Mouse (Mus musculus): ENCODE results near the gene Tmem88. TPM values are rescaled to one million over a fixed set of nuclear protein-coding genes. Genes with fewer than 3 reads are reported as not detected.
"Not testable (repeated sequence)": the region's sequence is repeated elsewhere in the genome, so short reads cannot be mapped to it uniquely, and the experiment has no call there.

Tmem88 gene
- polyA plus RNA-seq, 1 experiment, result 4.1 TPM

DNA sequence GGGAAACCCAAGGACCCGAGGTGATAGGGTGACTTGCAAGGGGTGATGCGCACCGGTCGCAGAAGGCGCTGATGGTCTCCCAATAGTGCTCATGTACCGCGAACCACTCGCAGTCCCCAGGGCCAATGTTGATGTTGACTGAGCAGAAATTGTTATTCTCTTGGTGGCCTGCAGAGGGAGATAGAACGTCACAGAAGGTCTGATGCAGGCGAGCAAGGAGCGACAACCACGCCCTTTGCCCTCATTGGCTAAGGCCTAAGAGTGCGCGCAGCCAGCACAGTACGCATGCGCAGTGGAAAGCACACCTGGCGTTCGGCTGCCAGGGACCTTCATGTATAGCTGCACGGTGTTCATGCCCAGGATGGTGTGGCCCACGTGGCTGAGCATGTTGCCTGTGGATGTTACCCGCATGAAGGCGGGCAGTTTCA is 3.2 kb upstream of the Tmem88 start:
- H3K4me3 ChIP-seq (ENCODE audit: insufficient read depth, low read depth, low read length), result no peak overlapping the region
- no peak overlapping the region for H3K27ac ChIP-seq (replicated peaks; ENCODE audit: low read depth, low read length)
- H3K4me1 ChIP-seq (ENCODE audit: control insufficient read depth, insufficient read depth, insufficient read length, low read length), result no peaks in the 10 kb centered on the region; the same call in 1 of the 2 replicates

- H3K4me1 ChIP-seq (ENCODE audit: control insufficient read depth, insufficient read depth, insufficient read length, low read length), result no peaks in the 10 kb centered on the region; the same call in 1 of the 2 replicates
- H3K27ac ChIP-seq (replicated peaks; ENCODE audit: low read depth, low read length), result no peak overlapping the region
- peak overlapping the region; percentile 40 for H3K4me3 ChIP-seq (ENCODE audit: insufficient read depth, low read depth, low read length)
Measured at GRCm38 (mm10) chr11:69400083-69400850, 2.2 kb upstream of the Tmem88 start.

GRCm38 (mm10) chr11:69399201-69400082 is 1.4 kb upstream of the Tmem88 start:
- Histone ChIP-seq H3K4me3 (ENCODE audit: insufficient read depth, low read depth, low read length) (peak overlapping the region; percentile 49), H3K27ac (replicated peaks; ENCODE audit: low read depth, low read length) (peak overlapping the region; percentile 23; the same call in 1 of the 2 replicates), H3K4me1 (ENCODE audit: control insufficient read depth, insufficient read depth, insufficient read length, low read length) (no peaks in the 10 kb centered on the region; the same call in 1 of the 2 replicates)

GRCm38 (mm10) chr11:69398486-69399200 is 609 bp upstream of the Tmem88 start:
- peak overlapping the region; percentile 55 for H3K27ac ChIP-seq (replicated peaks; ENCODE audit: low read depth, low read length)
- H3K4me3 ChIP-seq (ENCODE audit: insufficient read depth, low read depth, low read length), result peak overlapping the region; percentile 85
- H3K4me1 ChIP-seq (ENCODE audit: control insufficient read depth, insufficient read depth, insufficient read length, low read length), result no peaks in the 10 kb centered on the region; the same call in 1 of the 2 replicates

GRCm38 (mm10) chr11:69397581-69398057 is 415 bp downstream of the Tmem88 start:
- no peaks in the 10 kb centered on the region; the same call in 1 of the 2 replicates for H3K4me1 ChIP-seq (ENCODE audit: control insufficient read depth, insufficient read depth, insufficient read length, low read length)
- H3K27ac ChIP-seq (replicated peaks; ENCODE audit: low read depth, low read length), result peak overlapping the region; percentile 99
- peak overlapping the region; percentile 85 for H3K4me3 ChIP-seq (ENCODE audit: insufficient read depth, low read depth, low read length)

DNA sequence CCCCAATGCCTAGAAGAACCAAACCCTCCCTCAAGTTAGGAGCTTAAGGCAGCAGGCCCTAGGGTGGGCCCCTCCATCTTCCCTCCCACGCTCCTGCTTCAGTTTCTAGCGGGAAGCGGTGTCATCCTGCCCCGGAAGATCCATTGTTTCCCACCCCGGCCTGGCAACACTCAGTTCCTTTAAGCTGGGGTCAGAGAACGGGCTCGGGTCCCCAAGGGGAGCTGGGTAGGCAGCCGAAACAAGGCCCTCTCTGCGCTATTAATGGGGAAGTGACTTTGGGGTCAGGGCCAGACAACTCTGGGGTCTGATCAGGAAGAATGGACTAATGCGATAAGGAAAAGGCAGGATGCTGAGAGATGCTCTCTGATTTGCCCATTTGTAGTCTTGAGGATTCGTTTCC is 1.3 kb downstream of the Tmem88 start:
- no peaks in the 10 kb centered on the region; the same call in 1 of the 2 replicates for H3K4me1 ChIP-seq (ENCODE audit: control insufficient read depth, insufficient read depth, insufficient read length, low read length)
- H3K27ac ChIP-seq (replicated peaks; ENCODE audit: low read depth, low read length), result peak overlapping the region; percentile 99
- peak overlapping the region; percentile 85 for H3K4me3 ChIP-seq (ENCODE audit: insufficient read depth, low read depth, low read length)

DNA sequence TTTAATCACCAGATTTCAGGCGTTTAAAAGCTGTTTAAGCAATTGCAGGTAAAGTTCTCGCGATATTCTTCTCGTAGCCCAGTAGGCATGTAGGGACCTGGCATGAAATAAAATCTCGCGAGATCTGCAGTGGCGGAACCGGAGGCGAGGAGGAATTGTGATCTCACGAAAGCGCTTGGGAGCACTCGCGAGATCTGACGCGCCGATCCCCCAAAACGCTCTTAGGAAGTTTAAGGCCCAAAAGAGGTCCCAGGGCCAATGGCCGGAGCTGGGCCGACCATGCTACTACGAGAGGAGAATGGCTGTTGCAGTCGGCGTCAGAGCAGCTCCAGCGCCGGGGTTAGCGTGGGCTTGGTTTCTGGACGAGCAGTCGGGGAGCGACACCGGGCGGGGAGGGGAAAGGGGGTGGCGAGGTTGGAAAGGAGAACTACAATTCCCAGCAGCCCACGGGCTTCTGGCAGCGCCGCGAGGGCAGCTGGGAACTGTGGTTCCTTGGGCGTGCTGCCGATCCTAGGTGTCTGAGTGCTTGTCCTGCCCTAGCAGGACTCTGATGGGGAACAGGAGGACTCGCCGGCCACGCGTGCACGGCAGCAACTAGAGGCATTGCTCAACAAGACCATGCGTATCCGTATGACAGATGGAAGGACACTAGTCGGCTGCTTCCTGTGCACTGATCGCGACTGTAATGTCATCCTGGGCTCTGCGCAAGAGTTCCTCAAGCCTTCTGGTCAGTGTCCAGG is 2.2 kb downstream of the Tmem88 start:
- Histone ChIP-seq H3K4me1 (ENCODE audit: control insufficient read depth, insufficient read depth, insufficient read length, low read length) (no peaks in the 10 kb centered on the region), H3K27ac (replicated peaks; ENCODE audit: low read depth, low read length) (peak overlapping the region; percentile 99), H3K4me3 (ENCODE audit: insufficient read depth, low read depth, low read length) (peak overlapping the region; percentile 85)

DNA sequence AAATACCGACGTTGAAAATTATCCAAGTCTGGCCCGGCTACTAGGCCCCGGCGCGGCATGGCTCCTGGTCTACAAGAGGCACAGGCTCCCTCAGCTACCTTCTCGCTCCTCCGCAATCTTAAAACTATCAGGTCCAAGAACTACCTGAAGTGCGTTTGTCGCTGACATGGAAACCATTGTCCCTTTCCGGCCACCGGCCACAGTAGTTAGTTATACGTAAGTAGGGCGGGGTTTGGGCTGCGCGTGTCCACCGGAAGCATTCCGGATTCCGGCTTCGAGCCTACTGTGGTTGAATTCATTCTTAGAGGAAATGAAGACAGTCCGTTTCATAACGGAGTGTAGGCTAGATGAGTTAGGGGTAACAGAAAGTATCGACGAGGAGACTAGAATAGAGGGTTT is 2.8 kb downstream of the Tmem88 start, which contains the start of the genes Naa38 and Cyb5d1:
Gene Naa38 (plus strand): TSS at position 253 of the 399 bp plus-strand sequence.
Gene Cyb5d1 (minus strand): TSS at position 397 of the 399 bp plus-strand sequence.
- peak within 1 kb of the TSS; percentile 85 for H3K4me3 ChIP-seq (ENCODE audit: insufficient read depth, low read depth, low read length)
- not testable (repeated sequence) for H3K4me1 ChIP-seq (ENCODE audit: control insufficient read depth, insufficient read depth, insufficient read length, low read length)
- H3K27ac ChIP-seq (replicated peaks; ENCODE audit: low read depth, low read length), result peak within 1 kb of the TSS; percentile 99

GRCm38 (mm10) chr11:69394591-69395167 is 3.4 kb downstream of the Tmem88 start:
- Histone ChIP-seq H3K4me3 (ENCODE audit: insufficient read depth, low read depth, low read length) (peak overlapping the region; percentile 85), H3K27ac (replicated peaks; ENCODE audit: low read depth, low read length) (peak overlapping the region; percentile 72)
- H3K4me1 ChIP-seq (ENCODE audit: control insufficient read depth, insufficient read depth, insufficient read length, low read length), result not testable (repeated sequence)

DNA sequence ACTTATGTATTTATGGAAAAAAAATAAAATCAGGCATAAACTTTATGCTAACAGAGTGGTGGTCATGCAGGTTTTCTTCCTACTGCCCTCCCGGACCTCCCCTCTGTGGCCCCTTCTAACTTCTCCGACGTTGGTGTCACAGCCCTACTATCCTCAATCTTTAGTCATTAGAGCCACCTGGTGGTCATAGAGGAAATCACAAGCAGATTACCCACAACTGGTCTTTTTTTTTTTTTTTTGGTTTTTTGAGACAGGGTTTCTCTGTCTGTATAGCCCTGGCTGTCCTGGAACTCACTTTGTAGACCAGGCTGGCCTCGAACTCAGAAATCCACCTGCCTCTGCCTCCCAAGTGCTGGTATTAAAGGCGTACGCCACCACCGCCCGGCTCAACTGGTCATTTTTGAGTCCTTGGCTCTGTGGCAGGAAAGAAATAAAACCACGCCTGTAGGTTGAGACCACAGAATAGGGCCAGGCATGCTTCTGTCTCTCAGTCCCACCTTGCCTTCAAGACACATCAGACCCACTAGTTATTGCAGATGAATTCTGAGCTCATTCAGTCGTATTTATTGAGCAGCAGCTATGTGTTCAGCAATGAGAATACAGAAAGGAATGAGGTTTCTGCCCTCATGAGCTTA is 7.5 kb downstream of the Tmem88 start:
- Histone ChIP-seq H3K4me1 (ENCODE audit: control insufficient read depth, insufficient read depth, insufficient read length, low read length) (no peaks in the 10 kb centered on the region), H3K4me3 (ENCODE audit: insufficient read depth, low read depth, low read length) (no peak overlapping the region), H3K27ac (replicated peaks; ENCODE audit: low read depth, low read length) (no peak overlapping the region)

DNA sequence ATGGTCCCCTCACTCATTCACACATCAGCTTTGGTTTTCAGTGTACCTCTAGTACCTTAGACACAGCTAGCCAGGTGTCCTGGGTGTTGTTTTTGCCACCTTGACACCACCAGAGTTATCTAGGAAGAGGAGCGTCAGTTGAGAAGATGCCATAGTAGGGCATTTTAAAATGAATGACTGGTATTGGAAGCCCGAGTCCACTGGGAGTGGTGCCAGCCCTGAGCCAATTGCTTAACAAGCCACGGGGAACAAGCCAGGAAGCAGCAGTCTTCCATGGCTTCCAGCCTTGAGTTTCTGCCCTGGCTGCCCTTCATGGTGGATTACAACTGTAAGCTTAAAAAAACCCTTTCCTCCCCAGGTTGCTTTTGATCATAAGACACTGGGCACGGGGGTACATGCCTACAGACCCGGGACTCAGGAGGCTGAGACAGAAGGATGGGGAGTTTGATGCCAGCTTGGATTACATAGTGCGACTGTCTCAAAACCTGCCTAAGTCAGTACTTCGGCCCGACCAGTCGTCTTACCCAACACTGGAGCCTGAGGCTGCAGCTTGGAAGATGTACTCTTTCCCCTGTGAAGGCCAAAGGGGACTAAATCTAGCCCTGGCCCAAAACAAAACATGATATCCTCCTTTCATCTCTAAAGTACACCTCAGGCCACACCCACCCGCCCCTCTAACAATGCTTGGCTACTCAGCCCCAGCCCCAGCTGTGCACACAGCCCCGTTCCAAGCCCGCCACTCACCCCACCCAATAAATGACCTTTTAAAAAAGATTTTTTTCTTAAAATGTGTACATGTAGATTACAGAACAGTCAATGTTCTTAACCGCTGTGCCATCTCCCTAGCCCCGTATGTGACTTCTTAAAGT is 8.3 kb downstream of the Tmem88 start:
- H3K4me3 ChIP-seq (ENCODE audit: insufficient read depth, low read depth, low read length), result peak overlapping the region; percentile 21; the same call in 1 of the 2 replicates
- peak overlapping the region; percentile 82 for H3K27ac ChIP-seq (replicated peaks; ENCODE audit: low read depth, low read length)
- no peaks in the 10 kb centered on the region for H3K4me1 ChIP-seq (ENCODE audit: control insufficient read depth, insufficient read depth, insufficient read length, low read length)

GRCm38 (mm10) chr11:69388680-69389079 is 9.4 kb downstream of the Tmem88 start:
- Histone ChIP-seq H3K27ac (replicated peaks; ENCODE audit: low read depth, low read length) (no peak overlapping the region), H3K4me3 (ENCODE audit: insufficient read depth, low read depth, low read length) (no peak overlapping the region), H3K4me1 (ENCODE audit: control insufficient read depth, insufficient read depth, insufficient read length, low read length) (no peaks in the 10 kb centered on the region)

DNA sequence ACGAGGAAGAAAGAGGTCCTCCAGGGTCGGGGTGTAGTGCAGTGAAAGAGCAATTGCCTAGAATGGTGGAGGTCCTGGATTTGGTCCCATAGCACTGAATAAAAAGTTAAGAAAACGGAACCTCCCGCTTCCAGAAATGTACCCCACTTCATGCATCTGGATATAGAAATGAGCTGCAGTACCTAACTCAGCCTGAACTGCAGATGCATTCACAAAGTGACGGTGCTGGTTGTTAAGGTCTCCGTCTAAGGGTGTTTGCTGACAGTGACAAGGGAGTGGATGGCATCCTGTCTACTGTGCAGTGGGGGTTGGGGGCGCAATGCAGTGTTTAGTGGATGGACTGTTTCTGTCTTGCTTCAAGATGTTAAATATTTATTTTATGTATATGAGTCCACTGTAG is 11.3 kb downstream of the Tmem88 start:
- Histone ChIP-seq H3K27ac (replicated peaks; ENCODE audit: low read depth, low read length) (no peak overlapping the region), H3K4me1 (ENCODE audit: control insufficient read depth, insufficient read depth, insufficient read length, low read length) (no peaks in the 10 kb centered on the region), H3K4me3 (ENCODE audit: insufficient read depth, low read depth, low read length) (no peak overlapping the region)
